Mouse (Mus musculus) right cerebral cortex, adult 2 months (tissue): ENCODE data around the gene Smarca2.
"Not testable (repeated sequence)": the region's sequence is repeated elsewhere in the genome, so short reads cannot be mapped to it uniquely, and the experiment has no call there.

ENCODE experiments used
- DNase-seq, 2 experiments: peaks; one replicate each; pipeline ENCODE4 v3.0.0; 2021 to 2022; ENCODE audit warnings: low spot score in 2 of 2

Gene Smarca2

GRCm38 (mm10) chr19:26616271-26616670 is 11.4 kb downstream of the Smarca2 start:
- no peak for DNase-seq

- no peak for DNase-seq
These were observed 12.4 kb downstream of the Smarca2 start for GRCm38 (mm10) chr19:26617287-26617686.

- peak; percentile 35 to 39 for DNase-seq
These were observed 25.9 kb downstream of the Smarca2 start for GRCm38 (mm10) chr19:26630712-26631235.

GRCm38 (mm10) chr19:26632228-26632627 is 27.4 kb downstream of the Smarca2 start:
- DNase-seq: no peak

- DNase-seq: no peak
These were observed 35.7 kb downstream of the Smarca2 start for GRCm38 (mm10) chr19:26640556-26640955.

- no peak for DNase-seq
These were observed 36.4 kb downstream of the Smarca2 start for GRCm38 (mm10) chr19:26641269-26641668.

- no peak for DNase-seq
These were observed 38.2 kb downstream of the Smarca2 start for GRCm38 (mm10) chr19:26643011-26643410.

- no peak for DNase-seq
These were observed 39.1 kb downstream of the Smarca2 start for GRCm38 (mm10) chr19:26643936-26644335.

- no peak for DNase-seq
These were observed 40.2 kb downstream of the Smarca2 start for GRCm38 (mm10) chr19:26645016-26645415.

- DNase-seq: no peak
These were observed 41.3 kb downstream of the Smarca2 start for GRCm38 (mm10) chr19:26646128-26646527.

GRCm38 (mm10) chr19:26650585-26651273 is 45.9 kb downstream of the Smarca2 start:
- no peak for DNase-seq

GRCm38 (mm10) chr19:26658324-26658723 is 53.5 kb downstream of the Smarca2 start:
- no peak for DNase-seq

GRCm38 (mm10) chr19:26659976-26660375 is 55.1 kb downstream of the Smarca2 start:
- DNase-seq: no peak

GRCm38 (mm10) chr19:26661198-26661597 is 56.3 kb downstream of the Smarca2 start:
- no peak for DNase-seq

- no peak for DNase-seq
These were observed 61.5 kb downstream of the Smarca2 start for GRCm38 (mm10) chr19:26666303-26666702.

- DNase-seq: no peak
These were observed 65.2 kb downstream of the Smarca2 start for GRCm38 (mm10) chr19:26670089-26670488.

GRCm38 (mm10) chr19:26671413-26671812 is 66.6 kb downstream of the Smarca2 start:
- DNase-seq: not testable (repeated sequence)

- no peak for DNase-seq
These were observed 71.1 kb downstream of the Smarca2 start for GRCm38 (mm10) chr19:26675917-26676316.

- no peak for DNase-seq
These were observed 73.7 kb downstream of the Smarca2 start for GRCm38 (mm10) chr19:26678543-26678942.

GRCm38 (mm10) chr19:26679674-26680073 is 74.8 kb downstream of the Smarca2 start:
- DNase-seq: no peak

- no peak for DNase-seq
These were observed 76.7 kb downstream of the Smarca2 start for GRCm38 (mm10) chr19:26681549-26681948.

- no peak for DNase-seq
These were observed 77.3 kb downstream of the Smarca2 start for GRCm38 (mm10) chr19:26682130-26682529.

GRCm38 (mm10) chr19:26682731-26683130 is 77.9 kb downstream of the Smarca2 start:
- no peak for DNase-seq

GRCm38 (mm10) chr19:26683731-26684130 is 78.9 kb downstream of the Smarca2 start:
- DNase-seq: no peak
